Mouse (Mus musculus) small intestine, adult 2 months (tissue): ENCODE measurements around the gene Tlr3. TPM values are rescaled to one million over a fixed set of nuclear protein-coding genes. Genes with fewer than 3 reads are reported as not detected.

ENCODE experiments used
- H3K27ac ChIP-seq: fragments of 200-500 bp; 2 replicates; pipeline ENCODE4 v1.5.1; 2012; ENCODE audit warnings: low read depth, low read length, control low read depth, inconsistent platforms; ENCODE audit not compliant: insufficient read depth
- H3K27me3 ChIP-seq: fragments of 200-500 bp; 2 replicates; pipeline ENCODE4 v1.6.1; 2012; ENCODE audit warnings: mild to moderate bottlenecking, moderate library complexity, low read length, inconsistent platforms; ENCODE audit not compliant: control insufficient read depth, insufficient read depth
- H3K36me3 ChIP-seq: fragments of 200-500 bp; 2 replicates; pipeline ENCODE4 v1.6.1; 2012; ENCODE audit warnings: mild to moderate bottlenecking, low read length, control low read depth, inconsistent platforms; ENCODE audit not compliant: control insufficient read depth, insufficient read depth
- H3K4me1 ChIP-seq: fragments of 200-500 bp; 2 replicates; pipeline ENCODE4 v1.6.1; 2012; ENCODE audit warnings: low read length, inconsistent platforms, mixed read lengths; ENCODE audit not compliant: control insufficient read depth, insufficient read depth, insufficient read length
- H3K4me3 ChIP-seq: fragments of 200-500 bp; 2 replicates; pipeline ENCODE4 v1.5.1; 2012; ENCODE audit warnings: low read depth, mild to moderate bottlenecking, control low read depth, inconsistent platforms, low read length, moderate library complexity
- CTCF ChIP-seq: fragments of 200-500 bp; IDR thresholded peaks from 2 replicates; pipeline ENCODE4 v1.5.1; 2012; ENCODE audit warnings: low read depth, mild to moderate bottlenecking, control low read depth, inconsistent platforms, low read length, moderate library complexity, mixed read lengths; ENCODE audit not compliant: insufficient replicate concordance, insufficient read length; ENCODE audit errors: extremely low read depth
- POLR2A ChIP-seq: fragments of 200-500 bp; IDR thresholded peaks from 2 replicates; pipeline ENCODE4 v1.6.1; 2012; ENCODE audit warnings: low read depth, mild to moderate bottlenecking, control low read depth, inconsistent platforms, low read length, moderate library complexity
- WGBS: fragments of 180-500 bp; shearing (Covaris S2); methylation state at CpG from one replicate; pipeline ENCODE4 v1.1.7; 2018; 5-methylcytosine and 5-hydroxymethylcytosine counted together
- polyA plus RNA-seq: library from polyadenylated mRNA; depleted of rRNA; stranded (reverse); fragments of >200 nt; gene quantifications from 2 replicates; pipeline ENCODE4 v1.2.3, GENCODE M21; 2012; rRNA removed

Tlr3 gene
- polyA plus RNA-seq = 1.6 and 3.5 TPM in 2 replicates

- H3K27me3 ChIP-seq = no peaks in the 10 kb centered on the region
- H3K4me3 ChIP-seq = peak within 1 kb of the TSS; percentile 85
- H3K4me1 ChIP-seq = peaks cover 8% of the 10 kb centered on the region; the same call in 1 of the 2 replicates
- H3K27ac ChIP-seq = peak within 1 kb of the TSS; percentile 96
- 22% methylated on average over 2 of the region's 2 CpGs for WGBS
- TF ChIP-seq CTCF (no peak), POLR2A (no peak)
- 0 out of 2 replicates have a peak, but pooled peaks cover 1% of the 10 kb centered on the region for H3K36me3 ChIP-seq
Observed at GRCm38 (mm10) chr8:45410882-45411281, at the start of gene Tlr3. Gene Tlr3 (minus strand): TSS chr8:45411080.

DNA sequence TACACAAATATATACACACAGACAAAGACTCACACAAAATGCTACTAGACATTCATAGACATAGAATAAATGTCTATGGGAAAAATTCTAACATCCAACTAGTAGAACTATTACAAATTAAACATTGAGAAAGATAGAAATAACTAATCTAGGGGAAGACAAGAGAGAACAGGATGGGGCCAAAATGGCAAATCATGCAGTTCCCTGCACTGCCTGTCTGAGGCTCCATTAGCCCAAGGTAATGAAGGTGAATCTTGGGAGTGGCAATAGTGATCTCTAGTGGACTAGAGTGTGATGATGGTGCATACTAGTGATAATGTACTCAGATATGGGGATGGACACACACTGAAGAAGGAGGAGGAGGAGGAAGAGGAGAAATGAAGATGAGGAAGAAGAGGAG is 47.0 kb upstream of the Tlr3 start:
- no peak overlapping the region for H3K27ac ChIP-seq
- no peaks in the 10 kb centered on the region for H3K4me1 ChIP-seq
- TF ChIP-seq CTCF = no peak
- TF ChIP-seq POLR2A = no peak
- no peaks in the 10 kb centered on the region for H3K27me3 ChIP-seq
- no peak overlapping the region for H3K4me3 ChIP-seq
- no peaks in the 10 kb centered on the region for H3K36me3 ChIP-seq

DNA sequence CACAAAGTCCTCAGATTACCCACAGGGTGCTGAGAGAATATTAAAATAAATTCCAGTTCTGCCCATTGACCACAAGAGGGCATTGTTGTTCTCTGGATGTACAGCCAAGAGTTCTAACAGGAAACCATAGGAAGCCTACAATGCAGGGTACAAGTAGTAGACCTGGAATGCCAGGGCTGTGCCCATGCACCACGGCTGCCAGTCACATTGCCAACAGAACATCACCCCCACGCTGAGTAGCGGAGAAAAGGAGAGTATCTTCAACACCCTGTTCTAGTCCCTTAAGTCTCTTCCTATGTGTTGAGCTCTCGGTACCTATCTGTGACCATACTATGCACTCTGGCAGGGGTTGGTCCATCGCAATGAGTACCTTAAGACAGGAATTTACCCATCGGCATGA is 43.5 kb upstream of the Tlr3 start:
- no peak overlapping the region for H3K27ac ChIP-seq
- TF ChIP-seq POLR2A = no peak
- peak; percentile 50; the same call in 1 of the 2 replicates for TF ChIP-seq CTCF
- 59% methylated on average over 6 of the region's 6 CpGs for WGBS
- no peak overlapping the region for H3K4me3 ChIP-seq
- H3K36me3 ChIP-seq = no peaks in the 10 kb centered on the region
- H3K27me3 ChIP-seq = no peaks in the 10 kb centered on the region
- H3K4me1 ChIP-seq = no peaks in the 10 kb centered on the region

- TF ChIP-seq CTCF (no peak), POLR2A (no peak)
- H3K36me3 ChIP-seq = no peaks in the 10 kb centered on the region
- H3K27me3 ChIP-seq = no peaks in the 10 kb centered on the region
- H3K27ac ChIP-seq = no peak overlapping the region
- H3K4me1 ChIP-seq = no peaks in the 10 kb centered on the region
- no peak overlapping the region for H3K4me3 ChIP-seq
- 84% methylated on average over 3 of the region's 3 CpGs for WGBS
Observed at GRCm38 (mm10) chr8:45452115-45452514, 41.2 kb upstream of the Tlr3 start.

GRCm38 (mm10) chr8:45448842-45449241 is 38.0 kb upstream of the Tlr3 start:
- Histone ChIP-seq H3K27ac (no peak overlapping the region; the same call in 1 of the 2 replicates), H3K4me1 (no peaks in the 10 kb centered on the region), H3K27me3 (no peaks in the 10 kb centered on the region), H3K4me3 (no peak overlapping the region), H3K36me3 (no peaks in the 10 kb centered on the region)
- WGBS = 86% methylated on average over 3 of the region's 3 CpGs
- TF ChIP-seq POLR2A (no peak), CTCF (no peak)

GRCm38 (mm10) chr8:45448257-45448656 is 37.4 kb upstream of the Tlr3 start:
- Histone ChIP-seq H3K36me3 (no peaks in the 10 kb centered on the region), H3K4me1 (no peaks in the 10 kb centered on the region), H3K4me3 (no peak overlapping the region), H3K27me3 (no peaks in the 10 kb centered on the region), H3K27ac (no peak overlapping the region)
- no peak for TF ChIP-seq CTCF
- no peak for TF ChIP-seq POLR2A
- WGBS = 64% methylated on average over 1 of the region's 1 CpGs

- TF ChIP-seq CTCF (no peak), POLR2A (no peak)
- WGBS = 1% methylated on average over 5 of the region's 5 CpGs
Observed at GRCm38 (mm10) chr8:45438899-45439535, 28.1 kb upstream of the Tlr3 start.

More at GRCm38 (mm10) chr8:45438899-45439535, 28.1 kb upstream of the Tlr3 start:
- no peaks in the 10 kb centered on the region for H3K27me3 ChIP-seq
- no peaks in the 10 kb centered on the region for H3K36me3 ChIP-seq
- H3K4me3 ChIP-seq = no peak overlapping the region
- H3K27ac ChIP-seq = no peak overlapping the region
- H3K4me1 ChIP-seq = no peaks in the 10 kb centered on the region
